Mouse (Mus musculus): Measurements from ENCODE around the gene F7.

- TF ChIP-seq EP300 (IDR thresholded peaks at IDR 0.05; ENCODE audit: low read depth) (no peak), CTCF (IDR thresholded peaks at IDR 0.05; ENCODE audit: low read depth) (no peak)
Measured at GRCm38 (mm10) chr8:13025487-13026224, at the start of gene F7.
